Mouse (Mus musculus): ENCODE measurements around the gene Tnrc6c. TPM values are rescaled to one million over a fixed set of nuclear protein-coding genes. Genes with fewer than 3 reads are reported as not detected.

Tnrc6c gene
- polyA plus RNA-seq, 1 experiment from 2014 or later: 20.0 TPM

DNA sequence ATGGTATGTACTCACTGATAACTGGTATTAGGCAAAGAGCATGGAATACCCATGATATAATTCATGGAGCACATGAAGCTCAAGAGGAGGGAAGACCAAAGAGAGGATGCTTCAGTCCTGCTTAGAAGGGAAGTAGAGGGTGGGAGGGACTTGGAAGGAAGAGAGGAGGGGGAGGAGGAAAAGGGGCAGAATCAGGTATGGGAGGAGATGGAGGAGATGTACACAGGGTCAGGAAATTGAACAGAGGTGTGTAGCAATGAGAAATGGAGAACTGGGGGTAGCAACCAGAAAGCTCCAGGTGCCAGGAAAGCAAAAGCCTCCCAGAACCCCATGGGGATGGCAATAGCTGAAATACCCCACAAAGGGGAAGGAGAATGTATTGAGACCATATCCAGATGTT is 37.2 kb downstream of the Tnrc6c start:
- no peak overlapping the region for H3K4me2 ChIP-seq (ENCODE audit: low read length)
- H3K36me3 ChIP-seq (ENCODE audit: control insufficient read depth, insufficient read depth, low read length): no peaks in the 10 kb centered on the region
- DNase-seq (ENCODE audit: low spot score) (no peak), ATAC-seq (no peak)
- H3K27me3 ChIP-seq (replicated peaks; ENCODE audit: control insufficient read depth, insufficient read depth, low read length): no peaks in the 10 kb centered on the region
- no peak overlapping the region for H3K4me3 ChIP-seq (ENCODE audit: low read depth, low read length)
- H3K27ac ChIP-seq (ENCODE audit: low read depth, low read length): no peak overlapping the region
- no peak overlapping the region for H3K9ac ChIP-seq (ENCODE audit: low read length)
- H3K9me3 ChIP-seq (replicated peaks; ENCODE audit: control insufficient read depth, low read length): no peaks in the 10 kb centered on the region
- no peaks in the 10 kb centered on the region for H3K4me1 ChIP-seq (ENCODE audit: control insufficient read depth, insufficient read depth, low read length)

DNA sequence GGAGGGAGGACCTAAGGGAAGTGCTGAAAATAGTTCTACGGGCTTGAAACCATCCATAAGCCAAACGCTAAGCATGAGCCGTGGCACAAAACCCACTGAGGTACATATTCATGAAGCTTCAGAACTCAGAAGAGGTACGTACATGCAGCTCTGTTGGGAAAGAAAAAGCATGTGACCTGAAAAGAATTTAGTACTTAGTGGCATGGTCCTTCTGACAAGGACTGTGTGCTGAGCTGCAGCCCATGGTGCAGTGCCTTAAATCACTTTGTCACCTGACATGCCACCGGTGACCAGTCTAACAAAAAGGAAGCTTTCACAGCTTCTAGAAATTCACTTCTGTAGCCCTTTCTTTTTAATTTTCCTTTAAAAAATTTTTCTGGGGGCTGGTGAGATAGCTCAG is 40.0 kb downstream of the Tnrc6c start:
- ATAC-seq: no peak
- H3K9me3 ChIP-seq (replicated peaks; ENCODE audit: control insufficient read depth, low read length): no peaks in the 10 kb centered on the region
- no peak for DNase-seq (ENCODE audit: low spot score)
- H3K4me3 ChIP-seq (ENCODE audit: low read depth, low read length): no peak overlapping the region
- no peak overlapping the region for H3K27ac ChIP-seq (ENCODE audit: low read depth, low read length)
- no peak overlapping the region for H3K4me2 ChIP-seq (ENCODE audit: low read length)
- H3K36me3 ChIP-seq (ENCODE audit: control insufficient read depth, insufficient read depth, low read length): no peaks in the 10 kb centered on the region
- H3K9ac ChIP-seq (ENCODE audit: low read length): no peak overlapping the region
- no peaks in the 10 kb centered on the region for H3K27me3 ChIP-seq (replicated peaks; ENCODE audit: control insufficient read depth, insufficient read depth, low read length)
- WGBS: 89% methylated on average over 5 of the region's 5 CpGs
- H3K4me1 ChIP-seq (ENCODE audit: control insufficient read depth, insufficient read depth, low read length): 0 out of 2 replicates have a peak, but pooled peaks cover 10% of the 10 kb centered on the region

DNA sequence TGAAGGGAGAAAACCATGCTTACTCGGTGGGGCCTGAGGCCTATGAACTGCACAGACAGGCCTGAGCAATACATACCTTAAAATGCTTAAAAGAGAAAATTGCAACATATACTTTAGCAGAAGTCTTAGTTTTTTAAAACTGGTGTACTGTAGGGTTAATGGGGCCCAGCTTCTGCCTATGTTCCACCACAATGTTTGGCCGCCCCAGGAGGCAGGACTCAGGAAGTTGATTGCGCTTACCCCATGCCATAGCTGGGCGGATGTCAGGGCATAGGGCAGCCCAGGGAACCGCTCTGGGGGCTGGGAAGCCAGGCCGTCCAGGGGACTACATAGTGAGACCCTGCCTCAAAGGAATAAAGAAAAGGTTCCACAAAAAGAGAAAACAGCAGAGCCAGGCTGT is 42.5 kb downstream of the Tnrc6c start:
- peaks cover 12% of the 10 kb centered on the region; the same call in 1 of the 2 replicates for H3K4me1 ChIP-seq (ENCODE audit: control insufficient read depth, insufficient read depth, low read length)
- ATAC-seq (no peak), DNase-seq (ENCODE audit: low spot score) (no peak)
- no peaks in the 10 kb centered on the region for H3K27me3 ChIP-seq (replicated peaks; ENCODE audit: control insufficient read depth, insufficient read depth, low read length)
- no peak overlapping the region for H3K4me3 ChIP-seq (ENCODE audit: low read depth, low read length)
- no peak overlapping the region for H3K9ac ChIP-seq (ENCODE audit: low read length)
- no peaks in the 10 kb centered on the region for H3K36me3 ChIP-seq (ENCODE audit: control insufficient read depth, insufficient read depth, low read length)
- H3K4me2 ChIP-seq (ENCODE audit: low read length): no peak overlapping the region
- WGBS: 70% methylated on average over 6 of the region's 6 CpGs
- H3K9me3 ChIP-seq (replicated peaks; ENCODE audit: control insufficient read depth, low read length): no peaks in the 10 kb centered on the region
- no peak overlapping the region for H3K27ac ChIP-seq (ENCODE audit: low read depth, low read length)

DNA sequence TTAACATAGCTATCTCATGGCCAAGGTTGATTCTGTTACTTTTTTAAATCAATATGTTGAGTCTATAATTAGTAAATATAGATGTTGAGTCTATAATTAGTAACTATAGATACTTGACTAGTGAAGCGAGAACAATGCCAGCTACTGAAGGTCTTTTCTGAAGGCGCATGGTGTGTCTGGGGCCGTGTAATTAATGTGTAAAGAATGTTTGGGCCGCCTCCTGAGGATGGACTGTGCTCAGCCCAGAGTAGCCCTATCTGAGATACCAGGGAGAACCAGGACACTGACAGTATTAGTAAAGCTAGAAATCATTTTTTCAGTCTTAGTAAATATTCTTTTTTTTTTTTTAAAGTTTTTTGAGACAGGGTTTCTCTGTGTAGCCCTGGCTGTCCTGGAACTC is 46.8 kb downstream of the Tnrc6c start:
- Histone ChIP-seq H3K4me2 (ENCODE audit: low read length) (no peak overlapping the region), H3K27ac (ENCODE audit: low read depth, low read length) (no peak overlapping the region), H3K9ac (ENCODE audit: low read length) (no peak overlapping the region), H3K27me3 (replicated peaks; ENCODE audit: control insufficient read depth, insufficient read depth, low read length) (no peaks in the 10 kb centered on the region), H3K9me3 (replicated peaks; ENCODE audit: control insufficient read depth, low read length) (no peaks in the 10 kb centered on the region), H3K36me3 (ENCODE audit: control insufficient read depth, insufficient read depth, low read length) (peaks cover 5% of the 10 kb centered on the region; the same call in 1 of the 2 replicates), H3K4me3 (ENCODE audit: low read depth, low read length) (no peak overlapping the region), H3K4me1 (ENCODE audit: control insufficient read depth, insufficient read depth, low read length) (peaks cover 12% of the 10 kb centered on the region; the same call in 1 of the 2 replicates)
- ATAC-seq: no peak
- WGBS: 49% methylated on average over 4 of the region's 4 CpGs
- no peak for DNase-seq (ENCODE audit: low spot score)

DNA sequence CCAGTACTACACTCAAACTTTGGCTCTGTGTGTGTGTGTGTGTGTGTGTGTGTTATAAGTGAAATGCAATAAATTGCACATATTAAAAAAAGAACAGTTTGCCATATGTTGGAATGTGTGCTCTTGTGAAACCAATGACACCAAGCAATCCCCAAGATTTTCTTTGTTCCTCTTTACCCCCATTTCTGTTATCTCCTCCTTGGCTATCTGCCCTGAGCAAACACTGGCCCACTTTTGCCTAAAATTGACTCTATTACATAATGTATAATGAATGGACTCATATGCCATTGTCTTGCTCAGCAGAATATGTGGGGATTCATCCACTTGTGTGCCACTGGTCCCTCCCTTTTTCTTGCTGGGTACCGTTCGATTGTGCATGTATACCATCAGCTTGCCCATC is 52.2 kb downstream of the Tnrc6c start:
- Histone ChIP-seq H3K4me2 (ENCODE audit: low read length) (no peak overlapping the region), H3K4me1 (ENCODE audit: control insufficient read depth, insufficient read depth, low read length) (no peaks in the 10 kb centered on the region), H3K27me3 (replicated peaks; ENCODE audit: control insufficient read depth, insufficient read depth, low read length) (no peaks in the 10 kb centered on the region), H3K36me3 (ENCODE audit: control insufficient read depth, insufficient read depth, low read length) (peaks cover 8% of the 10 kb centered on the region), H3K4me3 (ENCODE audit: low read depth, low read length) (no peak overlapping the region), H3K9me3 (replicated peaks; ENCODE audit: control insufficient read depth, low read length) (no peaks in the 10 kb centered on the region), H3K27ac (ENCODE audit: low read depth, low read length) (no peak overlapping the region), H3K9ac (ENCODE audit: low read length) (no peak overlapping the region)
- ATAC-seq (no peak), DNase-seq (ENCODE audit: low spot score) (no peak)
- WGBS: 94% methylated on average over 2 of the region's 2 CpGs

DNA sequence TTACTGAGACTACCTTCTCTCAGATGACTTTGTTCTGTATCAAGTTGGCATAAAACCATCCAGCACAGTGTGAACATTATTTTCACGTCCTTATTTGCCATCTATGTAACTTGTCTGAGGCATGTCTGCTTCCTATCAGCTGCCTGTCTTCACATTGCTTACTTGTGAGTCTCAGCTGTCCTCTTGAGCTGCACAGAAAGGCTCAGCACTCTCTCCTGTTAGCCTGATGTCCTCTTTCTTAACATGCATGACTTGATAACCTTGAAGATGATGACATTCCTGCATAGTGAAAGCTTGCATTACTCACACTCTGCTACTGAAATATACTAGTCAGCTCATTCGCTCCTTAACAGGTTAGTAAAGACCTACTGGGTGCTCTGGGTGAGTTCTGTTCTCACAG is 53.1 kb downstream of the Tnrc6c start:
- no peak for ATAC-seq
- DNase-seq (ENCODE audit: low spot score): no peak
- H3K9me3 ChIP-seq (replicated peaks; ENCODE audit: control insufficient read depth, low read length): no peaks in the 10 kb centered on the region
- H3K36me3 ChIP-seq (ENCODE audit: control insufficient read depth, insufficient read depth, low read length): peaks cover 8% of the 10 kb centered on the region
- no peak overlapping the region for H3K27ac ChIP-seq (ENCODE audit: low read depth, low read length)
- H3K27me3 ChIP-seq (replicated peaks; ENCODE audit: control insufficient read depth, insufficient read depth, low read length): no peaks in the 10 kb centered on the region
- 84% methylated on average over 2 of the region's 2 CpGs for WGBS
- H3K4me3 ChIP-seq (ENCODE audit: low read depth, low read length): no peak overlapping the region
- H3K9ac ChIP-seq (ENCODE audit: low read length): no peak overlapping the region
- no peak overlapping the region for H3K4me2 ChIP-seq (ENCODE audit: low read length)
- H3K4me1 ChIP-seq (ENCODE audit: control insufficient read depth, insufficient read depth, low read length): no peaks in the 10 kb centered on the region

DNA sequence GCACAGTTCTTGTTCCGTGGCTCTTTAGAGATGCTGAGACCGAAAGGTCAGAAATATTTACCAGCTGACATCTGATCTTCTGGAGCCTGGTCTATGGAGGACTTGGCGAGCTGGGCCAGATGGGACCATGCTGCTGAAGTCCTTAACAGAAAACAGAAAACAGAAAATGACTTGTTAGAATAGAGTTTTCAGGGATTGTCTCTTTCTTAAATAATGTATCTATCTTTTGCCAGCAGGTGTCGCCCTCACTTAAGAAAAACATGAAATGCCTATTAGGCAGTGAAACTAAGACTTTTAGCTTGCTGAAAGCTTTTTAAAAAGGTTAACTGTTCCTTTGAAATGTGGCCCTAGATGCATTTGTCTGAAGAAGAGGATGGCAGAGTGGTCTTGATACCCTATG is 55.2 kb downstream of the Tnrc6c start:
- H3K27me3 ChIP-seq (replicated peaks; ENCODE audit: control insufficient read depth, insufficient read depth, low read length): no peaks in the 10 kb centered on the region
- no peak overlapping the region for H3K4me3 ChIP-seq (ENCODE audit: low read depth, low read length)
- peaks cover 10% of the 10 kb centered on the region for H3K36me3 ChIP-seq (ENCODE audit: control insufficient read depth, insufficient read depth, low read length)
- no peaks in the 10 kb centered on the region for H3K4me1 ChIP-seq (ENCODE audit: control insufficient read depth, insufficient read depth, low read length)
- no peaks in the 10 kb centered on the region for H3K9me3 ChIP-seq (replicated peaks; ENCODE audit: control insufficient read depth, low read length)
- H3K27ac ChIP-seq (ENCODE audit: low read depth, low read length): no peak overlapping the region
- 69% methylated on average over 4 of the region's 4 CpGs for WGBS
- peak; percentile 81 for DNase-seq (ENCODE audit: low spot score)
- H3K9ac ChIP-seq (ENCODE audit: low read length): no peak overlapping the region
- no peak for ATAC-seq
- H3K4me2 ChIP-seq (ENCODE audit: low read length): no peak overlapping the region

DNA sequence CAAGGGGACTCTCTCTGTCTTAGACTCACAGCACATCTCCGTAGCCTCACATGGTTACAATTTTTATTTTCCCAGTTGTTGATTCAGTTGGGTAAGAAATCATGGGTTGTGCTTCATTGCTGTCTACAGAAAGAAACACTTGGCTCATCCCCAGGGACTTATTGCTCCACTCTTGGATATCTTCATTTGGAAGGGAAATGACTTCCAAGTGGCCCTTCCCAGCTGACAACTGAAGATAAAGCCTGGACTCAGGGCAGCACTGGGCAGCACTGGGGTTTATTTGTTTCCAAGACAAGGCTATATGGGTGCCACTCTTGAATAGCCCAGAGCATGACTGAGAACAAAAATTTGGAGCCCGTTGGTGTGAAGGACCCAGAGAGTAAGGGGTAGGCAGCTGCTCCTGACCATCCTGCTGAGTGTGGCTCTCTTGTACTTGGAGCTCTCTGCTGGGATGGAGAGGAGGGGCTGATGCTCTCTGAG is 56.8 kb downstream of the Tnrc6c start:
- DNase-seq (ENCODE audit: low spot score): no peak

DNA sequence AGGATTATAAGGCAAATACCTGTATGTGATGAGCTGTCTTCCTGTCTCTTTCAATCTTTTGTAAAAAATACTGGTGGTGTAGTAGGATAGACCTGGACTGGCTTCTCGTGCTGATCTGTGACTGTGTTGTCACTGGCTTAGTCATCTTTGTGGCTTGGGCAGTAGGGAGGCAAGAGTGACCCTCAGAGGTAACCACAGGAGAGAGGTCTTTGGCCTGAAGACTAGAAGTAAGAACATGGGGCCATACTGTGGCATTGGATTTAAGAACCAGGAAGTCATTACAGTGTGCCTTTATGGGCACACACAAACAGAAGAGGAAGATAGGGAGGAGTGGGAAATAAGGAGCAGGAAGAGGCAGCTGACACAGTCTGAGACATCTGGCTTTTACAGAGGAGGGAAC is 58.0 kb downstream of the Tnrc6c start:
- Histone ChIP-seq H3K4me1 (ENCODE audit: control insufficient read depth, insufficient read depth, low read length) (no peaks in the 10 kb centered on the region), H3K9me3 (replicated peaks; ENCODE audit: control insufficient read depth, low read length) (no peaks in the 10 kb centered on the region), H3K36me3 (ENCODE audit: control insufficient read depth, insufficient read depth, low read length) (peaks cover 33% of the 10 kb centered on the region), H3K4me3 (ENCODE audit: low read depth, low read length) (no peak overlapping the region), H3K27ac (ENCODE audit: low read depth, low read length) (no peak overlapping the region), H3K4me2 (ENCODE audit: low read length) (no peak overlapping the region), H3K27me3 (replicated peaks; ENCODE audit: control insufficient read depth, insufficient read depth, low read length) (no peaks in the 10 kb centered on the region), H3K9ac (ENCODE audit: low read length) (no peak overlapping the region)
- ATAC-seq (no peak), DNase-seq (ENCODE audit: low spot score) (no peak)
- 89% methylated on average over 1 of the region's 1 CpGs for WGBS

More for the DNA sequence above, 56.8 kb downstream of the Tnrc6c start:
- no peak overlapping the region for H3K4me3 ChIP-seq (ENCODE audit: low read depth, low read length)
- no peak for ATAC-seq
- H3K4me1 ChIP-seq (ENCODE audit: control insufficient read depth, insufficient read depth, low read length): no peaks in the 10 kb centered on the region
- H3K27ac ChIP-seq (ENCODE audit: low read depth, low read length): no peak overlapping the region
- no peaks in the 10 kb centered on the region for H3K27me3 ChIP-seq (replicated peaks; ENCODE audit: control insufficient read depth, insufficient read depth, low read length)
- H3K9ac ChIP-seq (ENCODE audit: low read length): no peak overlapping the region
- 92% methylated on average over 2 of the region's 2 CpGs for WGBS
- H3K9me3 ChIP-seq (replicated peaks; ENCODE audit: control insufficient read depth, low read length): no peaks in the 10 kb centered on the region
- H3K36me3 ChIP-seq (ENCODE audit: control insufficient read depth, insufficient read depth, low read length): peaks cover 25% of the 10 kb centered on the region
- H3K4me2 ChIP-seq (ENCODE audit: low read length): no peak overlapping the region
